Mouse (Mus musculus) kidney, embryonic 15.5 days (tissue): ENCODE data around the gene Bptf. TPM values are rescaled to one million over a fixed set of nuclear protein-coding genes. Genes with fewer than 3 reads are reported as not detected.
A peak's percentile ranks its signal among the peaks of the same experiment; 100 is the strongest.

Experiments
- ATAC-seq: fragments of 200-750 bp; cut with Nextera tagmentation; replicated peaks from 2 replicates; pipeline ENCODE4 v1.8.0; 2017; ENCODE audit warnings: moderate TSS enrichment; ENCODE audit not compliant: low FRiP score
- H3K27ac ChIP-seq: fragments of 300-500 bp; sonication (generic); 2 replicates; pipeline ENCODE4 v1.5.1; 2015; ENCODE audit warnings: mild to moderate bottlenecking, inconsistent platforms
- H3K27me3 ChIP-seq: fragments of 300-500 bp; sonication (generic); 2 replicates; pipeline ENCODE4 v1.6.1; 2015; ENCODE audit warnings: inconsistent platforms
- H3K36me3 ChIP-seq: fragments of 300-500 bp; sonication (generic); 2 replicates; pipeline ENCODE4 v1.6.1; 2015; ENCODE audit warnings: inconsistent platforms
- H3K4me1 ChIP-seq: fragments of 300-500 bp; sonication (generic); 2 replicates; pipeline ENCODE4 v1.6.1; 2015; ENCODE audit warnings: inconsistent platforms
- H3K4me2 ChIP-seq: fragments of 300-500 bp; sonication (generic); 2 replicates; pipeline ENCODE4 v1.6.1; 2015; ENCODE audit warnings: moderate library complexity, mild to moderate bottlenecking, inconsistent platforms
- H3K4me3 ChIP-seq: fragments of 300-500 bp; sonication (generic); replicated peaks from 2 replicates; pipeline ENCODE4 v1.5.1; 2015; ENCODE audit warnings: mild to moderate bottlenecking, inconsistent platforms
- H3K9ac ChIP-seq: fragments of 300-500 bp; sonication (generic); 2 replicates; pipeline ENCODE4 v1.6.1; 2015; ENCODE audit warnings: mild to moderate bottlenecking, inconsistent platforms
- H3K9me3 ChIP-seq: fragments of 300-500 bp; sonication (generic); replicated peaks from 2 replicates; pipeline ENCODE4 v1.6.1; 2016; ENCODE audit warnings: inconsistent platforms
- WGBS: fragments of 180-500 bp; shearing (Covaris S2); methylation state at CpG from one replicate; pipeline ENCODE4 v1.1.7; 2015; ENCODE audit warnings: mixed read lengths; 5-methylcytosine and 5-hydroxymethylcytosine counted together
- polyA plus RNA-seq: library from polyadenylated mRNA; unstranded; fragments of >200 nt; fragmentation: Nextera tagmentation; extraction: Ambion mirVana; gene quantifications from 2 replicates; pipeline ENCODE4 v1.2.1, GENCODE M21; 2015

Bptf gene
- polyA plus RNA-seq, 1 experiment from 2014 or later, result 35.0 TPM

- no peak for ATAC-seq
- Histone ChIP-seq H3K4me2 (no peak overlapping the region), H3K36me3 (peaks cover 30% of the 10 kb centered on the region), H3K4me1 (peaks cover 22% of the 10 kb centered on the region), H3K4me3 (no peak overlapping the region), H3K27ac (no peak overlapping the region), H3K27me3 (no peaks in the 10 kb centered on the region), H3K9me3 (no peaks in the 10 kb centered on the region), H3K9ac (no peak overlapping the region)
- 87% methylated on average over 8 of the region's 8 CpGs for WGBS
These were observed 22.3 kb downstream of the Bptf start for GRCm38 (mm10) chr11:107109669-107110068.

- Histone ChIP-seq H3K9ac (no peak overlapping the region), H3K9me3 (no peaks in the 10 kb centered on the region), H3K4me3 (no peak overlapping the region), H3K27ac (no peak overlapping the region), H3K4me1 (peaks cover 15% of the 10 kb centered on the region), H3K4me2 (no peak overlapping the region), H3K36me3 (peaks cover 30% of the 10 kb centered on the region), H3K27me3 (no peaks in the 10 kb centered on the region)
- WGBS, result 90% methylated on average over 2 of the region's 2 CpGs
- no peak for ATAC-seq
These were observed 23.0 kb downstream of the Bptf start for GRCm38 (mm10) chr11:107108892-107109291.

- Histone ChIP-seq H3K36me3 (peaks cover 30% of the 10 kb centered on the region), H3K4me3 (no peak overlapping the region), H3K9me3 (no peaks in the 10 kb centered on the region), H3K27me3 (no peaks in the 10 kb centered on the region), H3K27ac (no peak overlapping the region), H3K4me2 (no peak overlapping the region), H3K9ac (no peak overlapping the region), H3K4me1 (peaks cover 18% of the 10 kb centered on the region)
- ATAC-seq, result no peak
- 74% methylated on average over 4 of the region's 4 CpGs for WGBS
These were observed 24.2 kb downstream of the Bptf start for GRCm38 (mm10) chr11:107107725-107108078.

- H3K9ac ChIP-seq, result no peak overlapping the region
- peaks cover 30% of the 10 kb centered on the region for H3K36me3 ChIP-seq
- H3K4me1 ChIP-seq, result peaks cover 23% of the 10 kb centered on the region
- H3K9me3 ChIP-seq, result no peaks in the 10 kb centered on the region
- H3K4me2 ChIP-seq, result no peak overlapping the region
- WGBS, result 79% methylated on average over 12 of the region's 12 CpGs
- H3K27me3 ChIP-seq, result no peaks in the 10 kb centered on the region
- no peak overlapping the region; the same call in 1 of the 2 replicates for H3K27ac ChIP-seq
- ATAC-seq, result no peak
- no peak overlapping the region for H3K4me3 ChIP-seq
These were observed 24.8 kb downstream of the Bptf start for GRCm38 (mm10) chr11:107106978-107107724.

GRCm38 (mm10) chr11:107106461-107106860 is 25.5 kb downstream of the Bptf start:
- Histone ChIP-seq H3K9ac (no peak overlapping the region), H3K27ac (no peak overlapping the region), H3K9me3 (no peaks in the 10 kb centered on the region), H3K4me2 (no peak overlapping the region), H3K36me3 (peaks cover 28% of the 10 kb centered on the region), H3K27me3 (no peaks in the 10 kb centered on the region), H3K4me1 (peaks cover 24% of the 10 kb centered on the region), H3K4me3 (no peak overlapping the region)
- 85% methylated on average over 8 of the region's 8 CpGs for WGBS
- no peak for ATAC-seq

- Histone ChIP-seq H3K27me3 (no peaks in the 10 kb centered on the region), H3K27ac (no peak overlapping the region), H3K4me1 (peaks cover 24% of the 10 kb centered on the region), H3K4me3 (no peak overlapping the region), H3K36me3 (peaks cover 17% of the 10 kb centered on the region), H3K4me2 (no peak overlapping the region), H3K9ac (no peak overlapping the region), H3K9me3 (no peaks in the 10 kb centered on the region)
- WGBS, result 55% methylated on average over 5 of the region's 5 CpGs
- no peak for ATAC-seq
These were observed 26.7 kb downstream of the Bptf start for GRCm38 (mm10) chr11:107105227-107105626.

- 92% methylated on average over 2 of the region's 2 CpGs for WGBS
- Histone ChIP-seq H3K9me3 (no peaks in the 10 kb centered on the region), H3K4me1 (peaks cover 24% of the 10 kb centered on the region), H3K9ac (no peak overlapping the region), H3K4me2 (no peak overlapping the region), H3K4me3 (no peak overlapping the region), H3K27ac (no peak overlapping the region), H3K36me3 (peaks cover 19% of the 10 kb centered on the region), H3K27me3 (no peaks in the 10 kb centered on the region)
- no peak for ATAC-seq
These were observed 28.2 kb downstream of the Bptf start for GRCm38 (mm10) chr11:107103736-107104135.

- WGBS, result 49% methylated on average over 2 of the region's 2 CpGs
- Histone ChIP-seq H3K9ac (no peak overlapping the region), H3K4me1 (peaks cover 24% of the 10 kb centered on the region), H3K27me3 (no peaks in the 10 kb centered on the region), H3K9me3 (no peaks in the 10 kb centered on the region), H3K36me3 (peaks cover 24% of the 10 kb centered on the region), H3K4me2 (no peak overlapping the region), H3K4me3 (no peak overlapping the region), H3K27ac (no peak overlapping the region)
- ATAC-seq, result no peak
These were observed 28.7 kb downstream of the Bptf start for GRCm38 (mm10) chr11:107103224-107103589.

- H3K9me3 ChIP-seq, result no peaks in the 10 kb centered on the region
- H3K4me1 ChIP-seq, result peaks cover 23% of the 10 kb centered on the region
- no peaks in the 10 kb centered on the region for H3K27me3 ChIP-seq
- no peak overlapping the region for H3K4me2 ChIP-seq
- peaks cover 30% of the 10 kb centered on the region for H3K36me3 ChIP-seq
- H3K4me3 ChIP-seq, result no peak overlapping the region
- no peak for ATAC-seq
- H3K9ac ChIP-seq, result no peak overlapping the region
- WGBS, result 71% methylated on average over 11 of the region's 11 CpGs
- no peak overlapping the region for H3K27ac ChIP-seq
These were observed 29.3 kb downstream of the Bptf start for GRCm38 (mm10) chr11:107102465-107103223.

- 88% methylated on average over 5 of the region's 5 CpGs for WGBS
- no peaks in the 10 kb centered on the region for H3K4me1 ChIP-seq
These were observed 35.0 kb downstream of the Bptf start for GRCm38 (mm10) chr11:107096973-107097372.

GRCm38 (mm10) chr11:107093871-107094270 is 38.1 kb downstream of the Bptf start:
- no peak overlapping the region for H3K4me2 ChIP-seq
- H3K9me3 ChIP-seq, result no peaks in the 10 kb centered on the region
- no peak overlapping the region for H3K9ac ChIP-seq
- peaks cover 81% of the 10 kb centered on the region for H3K36me3 ChIP-seq
- no peaks in the 10 kb centered on the region for H3K4me1 ChIP-seq
- no peak overlapping the region for H3K27ac ChIP-seq
- peak; percentile 36; the same call in 1 of the 2 replicates for ATAC-seq
- no peak overlapping the region for H3K4me3 ChIP-seq
- H3K27me3 ChIP-seq, result no peaks in the 10 kb centered on the region
- 79% methylated on average over 7 of the region's 7 CpGs for WGBS

More at GRCm38 (mm10) chr11:107096973-107097372, 35.0 kb downstream of the Bptf start:
- Histone ChIP-seq H3K9me3 (no peaks in the 10 kb centered on the region), H3K36me3 (peaks cover 68% of the 10 kb centered on the region), H3K9ac (no peak overlapping the region), H3K4me3 (no peak overlapping the region), H3K4me2 (no peak overlapping the region), H3K27me3 (no peaks in the 10 kb centered on the region), H3K27ac (no peak overlapping the region)
- no peak for ATAC-seq

- H3K9me3 ChIP-seq, result no peaks in the 10 kb centered on the region
- H3K9ac ChIP-seq, result no peak overlapping the region
- H3K27me3 ChIP-seq, result no peaks in the 10 kb centered on the region
- peaks cover 77% of the 10 kb centered on the region for H3K36me3 ChIP-seq
- H3K4me3 ChIP-seq, result no peak overlapping the region
- H3K4me1 ChIP-seq, result no peaks in the 10 kb centered on the region
- H3K27ac ChIP-seq, result no peak overlapping the region
- no peak overlapping the region for H3K4me2 ChIP-seq
- WGBS, result 92% methylated on average over 7 of the region's 7 CpGs
- ATAC-seq, result no peak
These were observed 39.3 kb downstream of the Bptf start for GRCm38 (mm10) chr11:107092637-107093036.
